ENCODE assay signal across 21 mouse cellular contexts in the genomic region with DNA sequence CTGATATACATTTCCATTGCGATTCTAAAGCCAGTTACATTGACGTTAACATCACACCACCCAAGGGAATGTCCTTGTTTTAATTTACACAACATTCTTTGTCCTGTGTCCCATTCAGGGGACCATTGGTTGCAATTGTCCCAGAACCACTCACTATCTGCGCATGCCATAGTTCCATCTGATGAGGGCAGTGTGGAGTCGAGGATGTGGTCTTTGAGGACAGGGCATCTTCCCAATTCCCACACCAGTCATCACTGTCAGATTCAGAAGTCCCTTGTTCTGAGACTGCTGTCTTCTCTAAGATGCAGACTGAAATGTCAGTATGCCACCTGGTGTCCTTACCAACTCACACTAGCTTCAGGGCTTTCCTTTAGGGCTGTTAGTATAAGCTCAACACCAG.
DNase-seq lines count a peak whose midpoint lies in the region; ATAC-seq and TF ChIP-seq lines count a peak whose summit lies in the region.
"Had no signal": no experiment of that assay in that cellular context is flagged by ENCODE, and none has a peak within 500 bp of the region (broad histone marks: within the 10 kb centered on the region; RNA-seq: fewer than 3 reads in every experiment).

No protein-coding gene starts in this region.

- intact Hi-C loops in heart, postnatal 14 days (cut with DNase I), result no loop called here

- no peaks in the 10 kb centered on the region for H3K9me3 ChIP-seq in lung, postnatal 0 days (ENCODE audit: low read length)
- H3K9me3 ChIP-seq: embryonic facial prominence, embryonic 12.5 days; kidney, embryonic 15.5 days had no signal

- WGBS in lung, postnatal 0 days, result 67% methylated on average over 4 of the region's 4 CpGs

- no peaks in the 10 kb centered on the region for H3K4me1 ChIP-seq in lung, postnatal 0 days (ENCODE audit: insufficient read depth, low read depth, low read length)
- H3K4me1 ChIP-seq: embryonic facial prominence, embryonic 12.5 days had no signal

- peak; percentile 57 for TF ChIP-seq CTCF in lung, postnatal 0 days (IDR thresholded peaks at IDR 0.05)

- H3K9ac ChIP-seq in lung, postnatal 0 days (replicated peaks; ENCODE audit: low read depth), result no peak overlapping the region
- H3K9ac ChIP-seq: embryonic facial prominence, embryonic 12.5 days; kidney, embryonic 15.5 days had no signal

- ATAC-seq in lung, postnatal 0 days, result no peak
- ATAC-seq: hindbrain, embryonic 16.5 days; intestine, postnatal 0 days had no signal

- no peak overlapping the region for H3K27ac ChIP-seq in lung, postnatal 0 days (ENCODE audit: low read length)
- H3K27ac ChIP-seq: embryonic facial prominence, embryonic 12.5 days; kidney, embryonic 15.5 days had no signal

- no peak for TF ChIP-seq EP300 in lung, postnatal 0 days (IDR thresholded peaks at IDR 0.05)

- no peak overlapping the region for H3K4me2 ChIP-seq in lung, postnatal 0 days (replicated peaks; ENCODE audit: low read depth, low read length)
- H3K4me2 ChIP-seq: embryonic facial prominence, embryonic 12.5 days; kidney, embryonic 15.5 days; midbrain, embryonic 11.5 days had no signal

- H3K27me3 ChIP-seq in lung, postnatal 0 days (replicated peaks; ENCODE audit: insufficient read depth, low read length), result no peaks in the 10 kb centered on the region
- H3K27me3 ChIP-seq: CH12.LX; embryonic facial prominence, embryonic 12.5 days; kidney, embryonic 15.5 days had no signal

- no peaks in the 10 kb centered on the region for H3K36me3 ChIP-seq in lung, postnatal 0 days (ENCODE audit: insufficient read depth, low read length)
- H3K36me3 ChIP-seq: embryonic facial prominence, embryonic 12.5 days; G1E; kidney, embryonic 15.5 days had no signal

- peak; percentile 54 for DNase-seq in heart, adult 11 months
- DNase-seq in heart, postnatal 14 days, result no peak
- DNase-seq in lung, postnatal 0 days (ENCODE audit: low spot score), result no peak
- no peak for DNase-seq in lung, adult 18-20 months
- DNase-seq in lung, postnatal 14 days, result peak; percentile 3
- no peak for DNase-seq in adrenal gland, postnatal 4 days (ENCODE audit: low spot score in 2 of 2)
- DNase-seq in spleen, adult 12 weeks (ENCODE audit: low spot score), result no peak
- DNase-seq: adrenal gland, adult 2 months; B cell, adult 2 months; cerebellum, adult 8-10 months; gastrocnemius, postnatal 36 days; kidney, postnatal 36 days; right cerebral cortex, postnatal 14 days; thymus, postnatal 14 days had no signal

- H3K4me3 ChIP-seq in lung, postnatal 0 days (ENCODE audit: low read depth, low read length), result no peak overlapping the region
- H3K4me3 ChIP-seq: embryonic facial prominence, embryonic 12.5 days; kidney, embryonic 15.5 days had no signal

Comparison
In these comparisons a context has a peak if more than half of its experiments do, and no peak if none do; other contexts are left out.
1. DNase-seq: peak in heart, adult 11 months (single experiment) and lung, postnatal 14 days (single experiment); none in heart, postnatal 14 days (0 of 2), lung, postnatal 0 days (single experiment), lung, adult 18-20 months (0 of 2), adrenal gland, postnatal 4 days (0 of 2) and spleen, adult 12 weeks (single experiment).